Mouse (Mus musculus) midbrain, embryonic 14.5 days (tissue): ENCODE results near the gene Spata33. TPM values are rescaled to one million over a fixed set of nuclear protein-coding genes. Genes with fewer than 3 reads are reported as not detected.
A peak's percentile ranks its signal among the peaks of the same experiment; 100 is the strongest.
"Not testable (repeated sequence)": the region's sequence is repeated elsewhere in the genome, so short reads cannot be mapped to it uniquely, and the experiment has no call there.

Experiments used
- ATAC-seq: fragments of 200-750 bp; cut with Nextera tagmentation; 2 replicates; pipeline ENCODE4 v1.8.0; 2017; ENCODE audit warnings: moderate number of reproducible peaks, moderate library complexity; ENCODE audit not compliant: low FRiP score, low TSS enrichment
- DNase-seq: peaks from one replicate; pipeline ENCODE4 v3.0.0-alpha.2; 2015
- H3K27ac ChIP-seq: fragments of 300-500 bp; sonication (generic); replicated peaks from 2 replicates; pipeline ENCODE4 v1.5.1; 2014; ENCODE audit warnings: mild to moderate bottlenecking, low read depth, low read length, moderate library complexity
- H3K27me3 ChIP-seq: fragments of 300-500 bp; sonication (generic); 2 replicates; pipeline ENCODE4 v1.6.1; 2014; ENCODE audit warnings: low read length, control low read depth, mixed read lengths; ENCODE audit not compliant: control insufficient read depth, insufficient read depth
- H3K36me3 ChIP-seq: fragments of 300-500 bp; sonication (generic); 2 replicates; pipeline ENCODE4 v1.6.1; 2014; ENCODE audit warnings: low read length, control low read depth; ENCODE audit not compliant: control insufficient read depth, insufficient read depth
- H3K4me1 ChIP-seq: fragments of 300-500 bp; sonication (generic); 2 replicates; pipeline ENCODE4 v1.6.1; 2014; ENCODE audit warnings: mild to moderate bottlenecking, antibody characterized with exemption, low read length, control low read depth; ENCODE audit not compliant: control insufficient read depth, insufficient read depth
- H3K4me2 ChIP-seq: fragments of 300-500 bp; sonication (generic); 2 replicates; pipeline ENCODE4 v1.6.1; 2014; ENCODE audit warnings: mild to moderate bottlenecking, low read length, moderate library complexity
- H3K4me3 ChIP-seq: fragments of 300-500 bp; sonication (generic); replicated peaks from 2 replicates; pipeline ENCODE4 v1.5.1; 2014; ENCODE audit warnings: low read depth, low read length
- H3K9ac ChIP-seq: fragments of 300-500 bp; sonication (generic); replicated peaks from 2 replicates; pipeline ENCODE4 v1.6.1; 2014; ENCODE audit warnings: mild to moderate bottlenecking, low read length, moderate library complexity
- H3K9me3 ChIP-seq: fragments of 300-500 bp; sonication (generic); 2 replicates; pipeline ENCODE4 v1.6.1; 2016; ENCODE audit warnings: low read length, control low read depth, mixed read lengths; ENCODE audit not compliant: control insufficient read depth
- WGBS: fragments of 180-500 bp; shearing (Covaris S2); extraction: QIAGEN DNeasy Blood & Tissue Kit; methylation state at CpG from one replicate; pipeline ENCODE4 v1.1.7; 2014; 5-methylcytosine and 5-hydroxymethylcytosine counted together
- polyA plus RNA-seq: library from polyadenylated mRNA; unstranded; fragments of >200 nt; fragmentation: Nextera tagmentation; extraction: Ambion mirVana; gene quantifications from 2 replicates; pipeline ENCODE4 v1.2.1, GENCODE M21; 2014

Gene Spata33
- polyA plus RNA-seq, 1 experiment from 2014 or later: 6.9 TPM

DNA sequence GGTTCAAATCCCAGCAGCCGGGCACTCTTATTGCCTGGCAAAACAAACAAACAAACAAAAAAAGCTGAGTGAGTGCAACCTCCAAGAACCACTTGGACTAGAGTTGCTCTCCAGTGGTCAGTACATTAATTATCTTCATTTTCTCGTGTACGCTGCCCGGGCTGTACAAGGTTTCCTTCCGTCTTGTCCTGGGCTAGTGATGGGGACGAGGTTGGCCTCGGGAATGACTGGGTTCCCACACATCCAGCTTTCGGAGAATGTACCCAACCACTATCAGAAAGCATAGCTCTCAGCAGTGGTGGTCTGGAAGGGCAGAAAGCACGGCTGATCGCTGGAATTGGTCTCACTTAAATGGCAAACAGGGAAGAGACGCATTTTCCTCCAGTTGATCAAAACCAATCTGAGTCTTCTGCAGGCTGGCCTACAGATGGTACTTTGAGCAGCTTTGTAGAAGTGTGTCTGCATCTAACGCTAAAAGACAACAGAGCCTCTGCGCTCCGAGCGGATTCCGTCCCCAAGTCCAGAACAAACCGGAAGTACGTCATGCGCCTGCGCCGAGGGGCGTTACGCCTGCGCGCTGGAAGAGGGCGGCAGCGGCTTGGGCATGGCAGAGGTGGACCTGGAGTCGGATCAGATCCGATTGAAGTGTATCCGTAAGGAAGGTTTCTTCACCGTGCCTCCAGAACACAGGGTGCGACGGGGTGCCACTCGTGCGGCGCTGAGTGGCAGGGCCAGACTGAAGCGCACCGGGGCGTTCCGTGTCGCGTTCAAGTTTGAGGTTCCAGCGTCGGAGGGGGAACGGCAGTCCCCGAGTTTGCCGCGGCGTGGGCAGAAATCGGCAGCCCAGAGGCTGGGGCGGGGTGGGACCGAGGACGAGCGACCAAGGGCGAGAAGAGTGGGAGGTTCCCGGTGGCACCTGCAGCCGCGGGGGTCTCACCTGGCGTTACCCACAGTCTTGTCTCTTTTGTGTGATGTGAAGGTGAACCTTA is 11.9 kb downstream of the Spata33 start, which contains the start of gene Cdk10:
TSS of gene Cdk10 (plus strand) at position 565 of the 989 bp plus-strand sequence.
- no peaks in the 10 kb centered on the region for H3K9me3 ChIP-seq
- H3K36me3 ChIP-seq: peaks cover 21% of the 10 kb centered on the region
- ATAC-seq (peak; percentile 86), DNase-seq (peak; percentile 97)
- H3K9ac ChIP-seq: peak within 1 kb of the TSS; percentile 80
- H3K27ac ChIP-seq: peak within 1 kb of the TSS; percentile 84
- H3K4me1 ChIP-seq: peaks cover 9% of the 10 kb centered on the region
- H3K27me3 ChIP-seq: no peaks in the 10 kb centered on the region
- H3K4me2 ChIP-seq: peak within 1 kb of the TSS; percentile 97
- 5% methylated on average over 59 of the region's 59 CpGs for WGBS
- peak within 1 kb of the TSS; percentile 77 for H3K4me3 ChIP-seq

DNA sequence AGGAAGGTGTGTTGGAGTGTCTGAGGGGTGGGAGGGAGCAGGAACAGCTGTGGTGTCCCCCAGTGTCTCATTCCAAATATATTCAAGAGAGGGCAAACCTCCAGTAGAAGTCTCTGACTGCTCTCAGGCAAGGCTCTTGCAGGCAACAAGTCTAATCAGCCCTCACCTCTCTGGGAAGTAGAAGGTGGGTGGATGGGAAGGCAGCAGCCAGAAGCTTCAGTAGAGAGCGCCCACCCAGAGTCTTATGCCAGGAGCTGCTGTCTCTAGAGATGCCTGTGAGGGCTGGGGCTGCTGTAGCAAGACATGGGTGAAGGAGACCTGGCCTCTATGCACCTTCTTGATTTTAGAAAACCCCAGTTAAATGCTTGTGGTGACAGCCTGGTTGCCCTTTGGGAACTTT is 15.8 kb downstream of the Spata33 start:
- peaks cover 9% of the 10 kb centered on the region for H3K4me1 ChIP-seq
- ATAC-seq (no peak), DNase-seq (no peak)
- peaks cover 26% of the 10 kb centered on the region for H3K36me3 ChIP-seq
- no peaks in the 10 kb centered on the region; the same call in 1 of the 2 replicates for H3K27me3 ChIP-seq
- no peak overlapping the region for H3K4me2 ChIP-seq
- WGBS: 100% methylated on average over 1 of the region's 1 CpGs
- no peaks in the 10 kb centered on the region for H3K9me3 ChIP-seq
- H3K27ac ChIP-seq: no peak overlapping the region
- H3K9ac ChIP-seq: no peak overlapping the region
- no peak overlapping the region for H3K4me3 ChIP-seq

DNA sequence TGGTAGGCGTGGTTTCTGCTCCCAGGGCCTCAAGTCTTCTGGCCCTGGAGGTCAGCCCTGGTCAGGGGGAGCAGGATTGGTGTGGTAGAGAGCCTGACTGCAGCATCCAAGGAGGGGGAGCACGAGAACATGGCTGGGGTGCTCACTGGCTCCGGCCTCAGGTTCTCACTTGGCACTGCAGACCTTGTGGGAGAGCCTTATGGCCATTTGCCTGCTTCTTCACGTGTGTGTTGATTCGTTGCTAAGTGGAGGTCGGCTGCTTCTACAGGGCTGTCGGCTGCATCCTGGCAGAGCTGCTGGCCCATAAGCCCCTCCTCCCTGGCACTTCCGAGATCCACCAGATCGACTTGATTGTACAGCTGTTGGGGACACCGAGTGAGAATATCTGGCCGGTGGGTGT is 17.7 kb downstream of the Spata33 start:
- H3K27ac ChIP-seq, H3K27me3 ChIP-seq, H3K4me3 ChIP-seq, H3K4me2 ChIP-seq, ATAC-seq, H3K4me1 ChIP-seq, H3K9me3 ChIP-seq, H3K9ac ChIP-seq, DNase-seq: not testable (repeated sequence)
- 93% methylated on average over 10 of the region's 11 CpGs for WGBS
- peaks cover 26% of the 10 kb centered on the region for H3K36me3 ChIP-seq

DNA sequence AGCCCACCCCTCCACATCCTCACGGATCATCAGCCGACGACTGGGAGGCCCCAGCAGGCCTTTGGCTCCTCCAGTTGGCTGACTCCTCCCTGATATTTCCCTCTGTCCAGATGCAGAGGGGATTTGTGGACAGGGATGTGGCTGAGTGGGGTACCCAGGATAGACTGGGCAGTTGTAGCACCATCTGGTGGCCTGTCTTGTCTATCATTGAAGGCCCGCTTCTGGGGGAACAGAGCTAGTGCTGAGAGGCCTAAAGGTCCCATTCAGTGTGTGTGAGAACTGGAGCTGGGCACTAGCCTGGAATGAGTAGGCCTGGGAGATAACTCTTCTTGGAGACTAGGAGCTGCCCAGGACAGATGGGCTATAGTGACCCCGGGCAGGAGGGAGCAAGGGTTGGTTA is 19.1 kb downstream of the Spata33 start:
- ATAC-seq (no peak), DNase-seq (peak; percentile 19)
- WGBS: 48% methylated on average over 5 of the region's 5 CpGs

DNA sequence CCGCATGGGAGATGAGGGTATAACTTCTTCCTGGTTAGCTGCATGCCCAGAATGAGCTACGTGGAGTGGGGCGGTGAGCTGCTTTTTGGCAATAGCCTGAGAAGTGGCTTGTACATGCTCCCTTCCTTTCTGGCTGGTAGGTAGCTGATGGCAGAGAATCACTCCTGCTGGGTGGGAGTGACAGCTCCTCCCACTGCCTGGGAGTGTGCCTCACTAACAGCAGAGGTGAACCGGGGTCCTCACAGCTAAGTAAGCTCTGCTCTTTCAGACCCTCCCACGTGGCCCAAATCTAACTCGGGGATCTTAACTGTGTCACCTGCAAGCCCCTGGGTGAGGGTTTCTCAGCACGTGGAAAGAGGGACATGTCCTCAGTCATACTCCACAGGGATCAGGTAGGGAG is 19.9 kb downstream of the Spata33 start:
- Histone ChIP-seq H3K27ac (no peak overlapping the region), H3K4me3 (no peak overlapping the region), H3K4me1 (peaks cover 19% of the 10 kb centered on the region), H3K36me3 (peaks cover 16% of the 10 kb centered on the region; the same call in 1 of the 2 replicates), H3K27me3 (no peaks in the 10 kb centered on the region; the same call in none of the 2 replicates), H3K9ac (no peak overlapping the region), H3K4me2 (no peak overlapping the region), H3K9me3 (no peaks in the 10 kb centered on the region)
- ATAC-seq: no peak
- 43% methylated on average over 7 of the region's 7 CpGs for WGBS
- DNase-seq: no peak

More for the DNA sequence above, 19.1 kb downstream of the Spata33 start:
- Histone ChIP-seq H3K27ac (no peak overlapping the region), H3K9ac (no peak overlapping the region), H3K4me1 (peaks cover 19% of the 10 kb centered on the region), H3K4me2 (no peak overlapping the region), H3K27me3 (no peaks in the 10 kb centered on the region; the same call in none of the 2 replicates), H3K36me3 (peaks cover 23% of the 10 kb centered on the region), H3K9me3 (no peaks in the 10 kb centered on the region), H3K4me3 (no peak overlapping the region)

DNA sequence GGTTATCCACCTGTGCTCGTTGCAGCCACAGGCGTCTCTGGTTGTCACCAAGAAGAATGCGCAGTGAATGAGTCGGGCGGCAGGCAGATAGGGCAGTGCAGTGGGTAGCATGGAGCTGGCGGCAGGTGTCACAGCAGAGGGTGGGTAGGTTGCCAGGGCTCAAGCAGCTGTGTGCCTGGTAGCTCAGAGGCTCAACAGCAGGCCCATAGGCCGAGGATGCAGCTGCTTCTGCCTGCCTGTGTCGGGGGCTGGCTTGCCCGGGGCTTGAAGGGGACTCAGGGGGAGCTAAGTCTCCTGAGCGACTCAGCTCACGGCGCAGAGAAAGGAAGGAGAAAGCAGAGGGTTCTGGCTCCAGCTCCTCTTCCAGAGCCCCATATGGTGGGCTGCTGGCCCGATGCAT is 20.7 kb downstream of the Spata33 start:
- Histone ChIP-seq H3K36me3 (peaks cover 10% of the 10 kb centered on the region; the same call in 1 of the 2 replicates), H3K9me3 (no peaks in the 10 kb centered on the region), H3K4me3 (no peak overlapping the region), H3K4me1 (peaks cover 19% of the 10 kb centered on the region), H3K4me2 (no peak overlapping the region), H3K27ac (no peak overlapping the region), H3K27me3 (no peaks in the 10 kb centered on the region; the same call in none of the 2 replicates), H3K9ac (no peak overlapping the region)
- WGBS: 48% methylated on average over 13 of the region's 13 CpGs
- ATAC-seq (no peak), DNase-seq (no peak)

DNA sequence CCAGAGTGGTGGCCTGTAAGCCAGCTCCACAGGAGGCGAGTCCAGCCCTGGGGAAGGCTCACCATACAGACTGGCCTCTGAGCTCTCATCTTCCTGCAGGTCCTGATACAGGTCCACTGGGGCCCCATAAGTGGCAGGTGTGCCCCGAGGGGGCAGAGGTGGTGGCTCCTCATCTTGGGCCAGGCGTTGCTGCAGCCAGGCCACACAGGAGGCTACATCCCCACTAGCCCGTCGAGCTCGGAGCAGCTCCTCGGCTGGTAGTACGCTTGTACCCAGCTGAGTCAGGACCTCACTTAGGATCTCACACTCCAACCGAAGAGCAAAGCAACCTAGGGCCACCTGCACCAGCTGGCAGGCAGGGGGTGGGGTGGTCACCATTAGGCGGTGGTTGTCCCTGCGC is 21.1 kb downstream of the Spata33 start:
- no peaks in the 10 kb centered on the region; the same call in none of the 2 replicates for H3K27me3 ChIP-seq
- H3K36me3 ChIP-seq: peaks cover 10% of the 10 kb centered on the region; the same call in 1 of the 2 replicates
- ATAC-seq (no peak), DNase-seq (no peak)
- H3K4me2 ChIP-seq: no peak overlapping the region
- H3K9me3 ChIP-seq: no peaks in the 10 kb centered on the region
- no peak overlapping the region for H3K27ac ChIP-seq
- H3K4me1 ChIP-seq: peaks cover 19% of the 10 kb centered on the region
- no peak overlapping the region for H3K4me3 ChIP-seq
- H3K9ac ChIP-seq: no peak overlapping the region
- WGBS: 73% methylated on average over 11 of the region's 11 CpGs

DNA sequence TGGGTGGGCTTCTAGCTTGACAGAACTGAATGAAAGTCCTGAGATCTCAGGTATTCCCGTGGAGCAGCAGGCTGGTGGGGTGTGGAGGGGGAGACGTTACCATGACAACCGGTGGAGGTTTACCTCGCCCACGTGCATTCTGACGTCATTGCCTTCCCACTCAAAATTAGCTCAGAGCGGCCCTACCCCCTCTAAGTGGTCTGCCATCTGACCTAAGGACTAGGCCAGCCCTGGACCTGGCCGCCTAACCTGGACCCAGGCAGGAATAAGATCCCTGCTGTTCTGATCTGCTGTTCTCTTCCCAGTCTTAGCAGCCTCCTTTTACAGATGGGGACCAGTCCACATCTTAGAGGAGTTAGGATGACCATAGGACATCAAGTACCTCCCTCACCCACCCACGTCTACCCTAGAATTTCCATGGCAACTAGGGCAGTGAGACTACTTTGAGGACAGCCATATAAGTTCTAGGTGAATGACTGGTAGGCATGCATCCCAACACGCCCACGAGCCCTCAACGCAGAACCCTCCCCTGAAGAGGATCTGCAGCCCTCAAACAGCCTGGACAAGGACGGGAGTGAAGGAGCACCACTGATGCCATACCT is 22.4 kb downstream of the Spata33 start:
- ATAC-seq: no peak
- H3K9ac ChIP-seq: peak overlapping the region; percentile 47
- H3K4me3 ChIP-seq: peak overlapping the region; percentile 43
- no peak overlapping the region for H3K27ac ChIP-seq
- no peaks in the 10 kb centered on the region; the same call in none of the 2 replicates for H3K27me3 ChIP-seq
- WGBS: 35% methylated on average over 13 of the region's 13 CpGs
- peaks cover 19% of the 10 kb centered on the region for H3K4me1 ChIP-seq
- peak; percentile 58 for DNase-seq
- 0 out of 2 replicates have a peak, but pooled peaks cover 3% of the 10 kb centered on the region for H3K36me3 ChIP-seq
- H3K9me3 ChIP-seq: no peaks in the 10 kb centered on the region
- peak overlapping the region; percentile 77 for H3K4me2 ChIP-seq
